Mouse (Mus musculus) gastrocnemius, postnatal 14 days (tissue): ENCODE measurements around the gene 1190002N15Rik. TPM values are rescaled to one million over a fixed set of nuclear protein-coding genes. Genes with fewer than 3 reads are reported as not detected.

ENCODE experiments used
- DNase-seq: peaks from one replicate; pipeline ENCODE4 v3.0.0; 2021; ENCODE audit warnings: mixed read lengths
- intact Hi-C: fragments of 180-260 bp; cut with DNase I; formaldehyde crosslinking; loops from one replicate; pipeline ENCODE4 v1.15.1; 2025; ENCODE audit warnings: low total_unique reads
- total RNA-seq, 2 experiments: library from RNA; stranded (reverse); gene quantifications; 2 replicates each; pipeline ENCODE4 v1.2.3; 2021

The 1190002N15Rik gene
- total RNA-seq, 2 experiments from 2014 or later: 8.1 to 12.4 TPM

GRCm38 (mm10) chr9:94534795-94535194 is 3.1 kb downstream of the 1190002N15Rik start:
- DNase-seq: no peak
- intact Hi-C loops: loop anchor here (10.0 kb wide), 1 partner anchor 110 kb away; no protein-coding TSS in a partner anchor

- intact Hi-C loops: loop anchor here (10.0 kb wide), 1 partner anchor 109 kb away; no protein-coding TSS in a partner anchor
- no peak for DNase-seq
Measured at GRCm38 (mm10) chr9:94534226-94534625, 3.7 kb downstream of the 1190002N15Rik start.

DNA sequence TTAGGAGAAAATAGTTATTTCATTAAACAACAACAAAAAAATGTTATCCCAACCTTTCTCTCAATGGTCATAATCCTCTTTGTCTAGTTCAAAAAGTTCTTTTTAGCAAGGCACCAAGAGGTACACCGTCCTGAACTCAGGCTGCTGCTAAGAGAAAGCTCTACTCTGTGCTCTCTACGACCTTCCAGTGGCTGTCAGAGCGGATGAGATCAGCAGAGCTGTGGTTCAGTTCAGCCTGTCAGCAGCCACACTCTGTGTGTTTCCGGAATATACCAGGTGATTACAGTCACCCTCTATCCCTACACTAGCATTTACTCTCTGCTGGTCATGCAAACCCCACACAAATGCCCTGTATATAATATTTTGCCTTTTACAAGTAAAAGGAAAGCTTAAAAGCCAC is 4.2 kb downstream of the 1190002N15Rik start:
- intact Hi-C loops: loop anchor here (10.0 kb wide), 1 partner anchor 109 kb away; no protein-coding TSS in a partner anchor
- DNase-seq: no peak

DNA sequence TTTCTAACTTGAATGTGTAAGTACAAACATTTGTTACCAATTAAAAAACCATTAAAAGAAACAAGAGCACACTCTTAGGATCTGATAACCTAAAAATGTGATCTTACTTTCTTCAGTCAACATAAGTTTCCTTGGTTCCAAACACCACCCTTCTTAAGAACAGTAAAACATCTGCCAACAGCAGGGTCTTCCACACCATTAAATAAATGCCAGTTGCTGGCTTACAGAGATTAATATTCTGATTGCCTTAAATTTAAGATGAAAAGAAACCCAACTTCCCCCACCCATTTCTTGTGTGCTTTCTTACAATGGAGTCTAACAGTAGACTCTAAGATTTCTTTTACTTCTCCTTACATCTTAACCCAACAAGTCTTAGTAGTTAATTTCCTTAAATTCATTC is 7.9 kb downstream of the 1190002N15Rik start:
- intact Hi-C loops: loop anchor here (10.0 kb wide), 1 partner anchor 105 kb away; no protein-coding TSS in a partner anchor
- DNase-seq: no peak

- intact Hi-C loops: no loop called here
- DNase-seq: no peak
Measured at GRCm38 (mm10) chr9:94529146-94529746, 8.6 kb downstream of the 1190002N15Rik start.

DNA sequence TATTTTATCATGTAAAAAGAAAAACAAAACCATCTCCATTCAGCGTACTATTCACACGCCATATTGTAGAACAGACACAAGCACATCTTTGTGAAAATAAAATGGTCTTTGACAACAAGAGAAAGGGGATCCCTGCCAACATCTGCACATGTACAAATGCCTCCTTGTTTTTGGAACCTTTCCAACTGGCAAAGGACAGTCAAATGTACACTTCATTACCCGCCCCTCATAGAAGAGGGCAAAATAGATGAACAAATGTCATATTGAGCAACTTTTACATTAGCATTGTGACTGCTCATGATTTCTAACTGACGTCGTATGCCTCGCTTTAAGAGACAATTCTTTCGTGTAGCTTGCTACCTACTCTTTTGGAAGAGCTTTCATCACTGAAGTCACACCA is 11.4 kb downstream of the 1190002N15Rik start:
- no peak for DNase-seq
- intact Hi-C loops: no loop called here

- DNase-seq: peak; percentile 6
- intact Hi-C loops: no loop called here
Measured at GRCm38 (mm10) chr9:94512246-94512645, 25.6 kb downstream of the 1190002N15Rik start.

DNA sequence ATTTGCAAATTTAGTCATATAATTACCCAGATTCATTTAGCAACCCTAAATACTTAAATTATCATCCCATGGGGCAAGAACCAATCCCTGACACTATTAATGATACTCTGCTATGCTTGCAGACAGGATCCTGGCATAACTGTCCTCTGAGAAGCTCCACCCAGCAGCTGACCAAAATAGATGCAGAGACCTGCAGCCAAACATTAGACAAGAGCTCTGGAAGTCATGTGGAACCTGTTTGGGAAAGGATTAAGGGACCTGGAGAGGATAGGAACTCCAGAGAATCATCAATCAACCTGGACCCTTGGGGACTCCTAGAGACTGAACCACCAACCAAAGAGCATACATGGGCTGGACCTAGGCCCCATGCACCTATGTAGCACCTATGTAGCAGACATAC is 26.7 kb downstream of the 1190002N15Rik start:
- intact Hi-C loops: no loop called here
- no peak for DNase-seq

- intact Hi-C loops: no loop called here
Measured at GRCm38 (mm10) chr9:94506980-94507379, 30.9 kb downstream of the 1190002N15Rik start.

GRCm38 (mm10) chr9:94491467-94491866 is 46.4 kb downstream of the 1190002N15Rik start:
- no peak for DNase-seq
- intact Hi-C loops: no loop called here

More at GRCm38 (mm10) chr9:94506980-94507379, 30.9 kb downstream of the 1190002N15Rik start:
- no peak for DNase-seq

- intact Hi-C loops: no loop called here
- DNase-seq: no peak
Measured at GRCm38 (mm10) chr9:94487976-94488375, 49.9 kb downstream of the 1190002N15Rik start.

GRCm38 (mm10) chr9:94483291-94483879 is 54.5 kb downstream of the 1190002N15Rik start:
- DNase-seq: no peak
- intact Hi-C loops: no loop called here

DNA sequence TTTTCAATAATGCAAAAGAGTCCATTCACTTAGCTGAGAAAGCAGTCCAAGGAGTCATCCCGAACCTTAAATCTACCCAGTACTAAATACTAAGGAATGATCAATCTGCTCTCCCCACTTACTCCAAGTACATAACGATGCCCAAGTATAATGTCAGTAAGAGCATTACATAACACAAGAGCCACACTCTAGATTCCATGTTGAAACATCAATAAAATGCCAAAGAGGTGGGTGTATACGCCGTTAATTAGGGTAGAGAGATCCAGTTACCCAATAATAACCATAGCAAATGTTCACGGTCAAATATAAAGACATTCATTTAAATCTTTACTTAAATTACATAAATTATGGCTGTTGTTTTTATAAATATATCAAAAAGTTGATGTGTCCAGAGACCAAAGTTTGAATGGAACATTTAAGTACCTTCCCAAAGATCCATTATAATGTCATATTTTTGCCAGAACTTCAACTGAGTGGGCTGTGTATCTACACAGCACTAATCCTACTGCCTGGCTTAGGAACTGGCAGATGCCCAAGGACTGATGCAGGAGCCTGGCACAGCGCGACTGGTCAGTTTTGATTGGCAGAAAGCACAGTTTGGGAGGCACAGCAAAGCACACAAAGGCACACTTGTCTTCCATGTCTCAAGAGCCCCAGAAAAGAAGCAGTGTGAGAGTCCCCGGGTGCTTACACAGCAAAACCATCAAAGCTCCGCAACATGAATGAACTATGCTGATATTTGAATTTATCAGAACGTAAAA is 55.5 kb downstream of the 1190002N15Rik start:
- intact Hi-C loops: no loop called here
- peak; percentile 43 for DNase-seq

GRCm38 (mm10) chr9:94481057-94481456 is 56.8 kb downstream of the 1190002N15Rik start:
- intact Hi-C loops: no loop called here
- DNase-seq: no peak

GRCm38 (mm10) chr9:94479382-94479781 is 58.5 kb downstream of the 1190002N15Rik start:
- intact Hi-C loops: no loop called here
- no peak for DNase-seq

DNA sequence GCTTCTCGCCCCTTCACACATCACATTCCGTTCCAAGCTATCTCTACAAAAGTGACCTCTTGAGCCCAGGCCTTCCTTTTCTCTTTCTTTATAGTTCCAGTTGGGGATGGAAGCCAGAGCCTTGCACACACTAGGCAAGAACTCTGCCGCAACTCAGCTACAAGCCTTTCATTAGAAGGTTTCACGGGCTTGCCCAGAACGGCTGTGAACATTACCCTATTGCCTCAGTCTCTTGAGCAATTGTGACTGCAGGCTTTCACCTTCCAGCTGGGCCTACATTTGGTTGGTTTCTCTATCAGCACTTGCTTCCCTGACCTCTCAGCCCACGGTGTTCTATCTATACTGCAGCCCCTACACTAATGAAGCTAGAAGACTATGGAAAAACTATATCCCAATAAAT is 58.9 kb downstream of the 1190002N15Rik start:
- intact Hi-C loops: no loop called here
- DNase-seq: no peak

DNA sequence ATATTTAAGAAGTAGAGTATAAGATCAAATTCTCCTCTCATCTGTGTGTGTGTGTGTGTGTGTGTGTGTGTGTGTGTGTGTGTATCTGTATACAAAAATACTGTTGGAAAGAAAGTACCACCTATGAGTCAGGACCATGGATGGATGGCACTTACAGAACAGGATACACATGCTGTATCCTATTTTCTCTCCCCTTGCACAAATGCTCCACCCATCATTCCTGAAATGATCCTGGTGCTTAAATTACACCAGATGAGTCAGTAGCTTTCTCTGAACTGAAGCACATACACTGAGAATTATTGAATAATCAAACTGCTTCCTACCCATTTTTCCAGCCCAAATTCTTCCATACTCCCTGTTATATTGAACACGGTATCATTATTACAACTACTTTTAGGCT is 61.9 kb downstream of the 1190002N15Rik start:
- no peak for DNase-seq
- intact Hi-C loops: no loop called here

GRCm38 (mm10) chr9:94473898-94474297 is 64.0 kb downstream of the 1190002N15Rik start:
- intact Hi-C loops: no loop called here
- DNase-seq: no peak

GRCm38 (mm10) chr9:94472963-94473582 is 64.8 kb downstream of the 1190002N15Rik start:
- no peak for DNase-seq
- intact Hi-C loops: no loop called here

DNA sequence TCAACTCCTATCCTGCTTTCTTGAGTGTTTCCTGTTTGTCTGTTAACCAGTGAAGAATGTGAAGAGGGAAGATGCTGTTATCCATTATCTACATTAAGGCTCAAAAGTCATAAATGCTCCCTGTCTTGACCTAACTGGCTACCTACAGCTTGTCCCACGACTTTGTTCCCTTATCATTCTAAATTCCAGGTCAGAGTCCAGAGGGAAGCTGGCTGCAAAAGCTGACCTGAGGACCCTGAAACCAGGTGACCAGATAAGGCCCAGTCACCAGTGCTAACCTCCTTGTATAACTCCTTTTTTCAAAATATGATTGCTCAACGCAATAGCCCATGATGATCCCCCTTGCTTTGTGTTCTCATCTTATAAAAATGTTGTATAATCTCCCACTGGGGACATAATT is 66.4 kb downstream of the 1190002N15Rik start:
- intact Hi-C loops: no loop called here
- DNase-seq: no peak
